Mouse (Mus musculus): ENCODE data around the gene Gna13. TPM values are rescaled to one million over a fixed set of nuclear protein-coding genes. Genes with fewer than 3 reads are reported as not detected.

The Gna13 gene
- total and polyA plus RNA-seq, 3 experiments: 51.0 to 102 (median 56.6) TPM

GRCm38 (mm10) chr11:109427353-109427752, 64.7 kb downstream of the Gna13 start:
- DNase-seq (ENCODE audit: low read depth, low spot score): no peak
- Histone ChIP-seq H3K9ac (ENCODE audit: control insufficient read depth, low read depth, low read length, poor library complexity, severe bottlenecking) (no peak overlapping the region), H3K27ac (ENCODE audit: control insufficient read depth, low read depth, low read length) (no peak overlapping the region), H3K36me3 (ENCODE audit: control insufficient read depth in 1 of 2, insufficient read depth in 2 of 2, low read length in 2 of 2) (peaks cover 6 to 10% of the 10 kb centered on the region in 2 experiments), H3K9me3 (replicated peaks; ENCODE audit: insufficient read depth, low read length) (no peaks in the 10 kb centered on the region), H3K4me1 (ENCODE audit: control insufficient read depth in 1 of 2, insufficient read depth in 2 of 2, low read length in 2 of 2) (peaks cover 7 to 9% of the 10 kb centered on the region in 2 experiments), H3K79me2 (ENCODE audit: control insufficient read depth, insufficient read depth, low read length, poor library complexity) (peaks cover 5% of the 10 kb centered on the region; the same call in 1 of the 2 replicates), H3K4me3 (ENCODE audit: control insufficient read depth in 1 of 2, insufficient read depth in 1 of 2, low read depth in 2 of 2, low read length in 2 of 2) (no peak overlapping the region), H3K27me3 (ENCODE audit: control insufficient read depth in 1 of 2, insufficient read depth in 2 of 2, low read length in 2 of 2) (no peaks in the 10 kb centered on the region)
- TF ChIP-seq ZMIZ1 (IDR thresholded peaks at IDR 0.05; ENCODE audit: low read depth, low read length): no peak
- no peak for TF ChIP-seq NRF1 (IDR thresholded peaks at IDR 0.05; ENCODE audit: insufficient read depth, low read depth, low read length, poor library complexity, severe bottlenecking)
- no peak for TF ChIP-seq GATA1 (IDR thresholded peaks at IDR 0.05; ENCODE audit: low read depth, low read length)
- TF ChIP-seq MYB (IDR thresholded peaks at IDR 0.05; ENCODE audit: low read depth, low read length): no peak
- no peak for TF ChIP-seq TBP (IDR thresholded peaks at IDR 0.05; ENCODE audit: low read depth, low read length)
- TF ChIP-seq BHLHE40 (IDR thresholded peaks at IDR 0.05; ENCODE audit: borderline replicate concordance, low read depth, low read length): no peak
- no peak for TF ChIP-seq HCFC1 (IDR thresholded peaks at IDR 0.05; ENCODE audit: low read depth, low read length)
- TF ChIP-seq POLR2AphosphoS2 (IDR thresholded peaks at IDR 0.05; ENCODE audit: low read length): no peak
- no peak for TF ChIP-seq CHD1 (IDR thresholded peaks at IDR 0.05; ENCODE audit: low read depth, low read length)
- no peak for TF ChIP-seq NELFE (IDR thresholded peaks at IDR 0.05; ENCODE audit: low read depth, low read length)
- no peak for TF ChIP-seq MAX (IDR thresholded peaks at IDR 0.05; ENCODE audit: low read length)
- TF ChIP-seq ZKSCAN1 (IDR thresholded peaks at IDR 0.05; ENCODE audit: low read depth, low read length): no peak
- TF ChIP-seq E2F4 (IDR thresholded peaks at IDR 0.05; ENCODE audit: borderline replicate concordance, low read depth, low read length): no peak
- TF ChIP-seq TCF12 (IDR thresholded peaks at IDR 0.05; ENCODE audit: low read depth, low read length): no peak
- TF ChIP-seq ZC3H11A (IDR thresholded peaks at IDR 0.05; ENCODE audit: low read depth, low read length): no peak
- TF ChIP-seq MAFK (IDR thresholded peaks at IDR 0.05; ENCODE audit: borderline replicate concordance, low read depth, low read length): no peak
- TF ChIP-seq MXI1 (IDR thresholded peaks at IDR 0.05; ENCODE audit: low read depth, low read length): no peak
- TF ChIP-seq RCOR1 (IDR thresholded peaks at IDR 0.05; ENCODE audit: low read depth, low read length): no peak
- TF ChIP-seq POLR2AphosphoS5 (IDR thresholded peaks at IDR 0.05; ENCODE audit: borderline replicate concordance, low read depth, low read length): no peak

- no peak overlapping the region for H3K27ac ChIP-seq (ENCODE audit: control insufficient read depth, low read depth, low read length)
- no peak for TF ChIP-seq TBP (IDR thresholded peaks at IDR 0.05; ENCODE audit: low read depth, low read length)
- TF ChIP-seq TAL1 (IDR thresholded peaks at IDR 0.05; ENCODE audit: low read length): no peak
- no peak for TF ChIP-seq NELFE (IDR thresholded peaks at IDR 0.05; ENCODE audit: low read depth, low read length)
- no peak for TF ChIP-seq E2F4 (IDR thresholded peaks at IDR 0.05; ENCODE audit: borderline replicate concordance, low read depth, low read length)
- TF ChIP-seq EP300 (IDR thresholded peaks at IDR 0.05; ENCODE audit: low read depth in 1 of 2, low read length in 2 of 2): no peak
- TF ChIP-seq POLR2A (IDR thresholded peaks at IDR 0.05; ENCODE audit: control insufficient read depth in 1 of 2, insufficient read depth in 1 of 2, low read depth in 1 of 2, low read length in 2 of 2, poor library complexity in 1 of 2): no peak
- TF ChIP-seq USF2 (IDR thresholded peaks at IDR 0.05; ENCODE audit: borderline replicate concordance in 1 of 2, insufficient read depth in 1 of 2, low read depth in 1 of 2, low read length in 2 of 2): no peak
- no peak for TF ChIP-seq ZMIZ1 (IDR thresholded peaks at IDR 0.05; ENCODE audit: low read depth, low read length)
- no peak for TF ChIP-seq CHD1 (IDR thresholded peaks at IDR 0.05; ENCODE audit: low read depth, low read length)
- no peak overlapping the region for H3K9ac ChIP-seq (ENCODE audit: control insufficient read depth, low read depth, low read length, poor library complexity, severe bottlenecking)
- H3K27me3 ChIP-seq (ENCODE audit: control insufficient read depth in 1 of 2, insufficient read depth in 2 of 2, low read length in 2 of 2): no peaks in the 10 kb centered on the region
- peaks cover 1 to 5% of the 10 kb centered on the region in 2 experiments for H3K36me3 ChIP-seq (ENCODE audit: control insufficient read depth in 1 of 2, insufficient read depth in 2 of 2, low read length in 2 of 2)
- no peaks in the 10 kb centered on the region for H3K79me2 ChIP-seq (ENCODE audit: control insufficient read depth, insufficient read depth, low read length, poor library complexity)
- no peak overlapping the region for H3K4me3 ChIP-seq (ENCODE audit: control insufficient read depth in 1 of 2, insufficient read depth in 1 of 2, low read depth in 2 of 2, low read length in 2 of 2)
- DNase-seq (ENCODE audit: low read depth, low spot score): no peak
- peaks cover 0 to 3% of the 10 kb centered on the region in 2 experiments; a peak in 2 of 4 replicates for H3K4me1 ChIP-seq (ENCODE audit: control insufficient read depth in 1 of 2, insufficient read depth in 2 of 2, low read length in 2 of 2)
- no peaks in the 10 kb centered on the region for H3K9me3 ChIP-seq (replicated peaks; ENCODE audit: insufficient read depth, low read length)
These were observed 71.7 kb downstream of the Gna13 start for GRCm38 (mm10) chr11:109434233-109434798.

Data from MEL (cell line).